Mouse (Mus musculus): ENCODE measurements around the gene Zfp609.

DNA sequence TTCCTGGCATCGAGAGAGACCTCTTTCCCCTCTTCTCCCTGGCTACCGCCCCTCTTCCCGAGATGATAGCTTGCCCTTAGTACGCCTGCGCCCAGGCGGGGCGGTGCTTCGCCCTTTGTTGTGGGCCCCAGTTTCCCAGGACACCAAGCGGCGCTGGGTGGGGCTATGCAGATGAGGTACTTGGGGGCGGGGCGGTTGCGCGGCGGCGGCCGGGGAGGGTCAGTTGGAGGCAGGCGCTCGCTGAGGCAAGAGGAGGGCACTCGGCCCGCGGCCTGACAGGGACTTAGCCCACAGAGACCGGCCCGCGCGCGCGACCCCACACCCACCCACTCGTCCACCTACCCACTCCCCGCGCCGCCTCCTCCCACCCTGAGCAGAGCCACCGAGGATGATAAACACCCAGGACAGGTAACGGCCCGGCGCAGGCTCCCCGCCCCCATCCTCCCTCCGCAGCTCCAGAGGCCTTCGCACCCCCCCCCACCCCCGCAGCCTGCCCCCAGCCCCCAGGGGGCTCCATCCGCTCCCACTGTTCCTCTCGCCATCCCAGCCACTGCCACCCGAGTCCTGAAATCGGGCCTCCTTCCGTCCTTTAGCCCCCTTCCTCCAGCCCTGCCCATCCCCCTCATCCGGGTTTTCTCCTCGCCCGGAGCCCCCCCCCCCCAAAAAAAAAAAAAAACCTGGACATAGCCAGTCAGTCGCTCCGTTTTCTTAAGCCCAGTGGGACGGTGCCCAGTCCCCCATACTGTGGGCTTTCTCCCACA is 150.8 kb downstream of the Zfp609 start:
- TF ChIP-seq CTCF (IDR thresholded peaks at IDR 0.05; ENCODE audit: control insufficient read depth, insufficient read depth, insufficient replicate concordance, low read depth, low read length) (no peak), POLR2A (IDR thresholded peaks at IDR 0.05; ENCODE audit: control insufficient read depth, low read depth, low read length) (peak; percentile 98)

Data from testis, adult 2 months (tissue).